Mouse (Mus musculus): ENCODE data around the gene Cpa4. TPM values are rescaled to one million over a fixed set of nuclear protein-coding genes. Genes with fewer than 3 reads are reported as not detected.
A peak's percentile ranks its signal among the peaks of the same experiment; 100 is the strongest.

The Cpa4 gene
- polyA plus RNA-seq, 1 experiment from 2014 or later: 1.7 TPM

- H3K36me3 ChIP-seq (ENCODE audit: control insufficient read depth, insufficient read depth, low read length): no peaks in the 10 kb centered on the region
- H3K4me1 ChIP-seq (ENCODE audit: control insufficient read depth, insufficient read depth, low read length): peaks cover 31% of the 10 kb centered on the region
- DNase-seq (ENCODE audit: low spot score) (no peak), ATAC-seq (ENCODE audit: insufficient number of reproducible peaks, low FRiP score, low TSS enrichment, low read depth) (no peak)
- no peak overlapping the region for H3K27ac ChIP-seq (replicated peaks; ENCODE audit: low read depth, low read length)
- 77% methylated on average over 5 of the region's 5 CpGs for WGBS
- H3K4me3 ChIP-seq (ENCODE audit: low read depth, low read length): no peak overlapping the region
- H3K9ac ChIP-seq (ENCODE audit: low read length): no peak overlapping the region
- no peak overlapping the region for H3K4me2 ChIP-seq (ENCODE audit: low read depth, severe bottlenecking)
- no peaks in the 10 kb centered on the region for H3K27me3 ChIP-seq (ENCODE audit: control insufficient read depth, insufficient read depth, low read length)
- H3K9me3 ChIP-seq (ENCODE audit: control insufficient read depth, low read length): no peaks in the 10 kb centered on the region
Measured at GRCm38 (mm10) chr6:30619606-30620005, 51.4 kb downstream of the Cpa4 start.

- Histone ChIP-seq H3K27me3 (ENCODE audit: control insufficient read depth, insufficient read depth, low read length) (no peaks in the 10 kb centered on the region), H3K4me1 (ENCODE audit: control insufficient read depth, insufficient read depth, low read length) (peaks cover 24% of the 10 kb centered on the region), H3K36me3 (ENCODE audit: control insufficient read depth, insufficient read depth, low read length) (no peaks in the 10 kb centered on the region), H3K4me3 (ENCODE audit: low read depth, low read length) (no peak overlapping the region), H3K9me3 (ENCODE audit: control insufficient read depth, low read length) (no peaks in the 10 kb centered on the region), H3K9ac (ENCODE audit: low read length) (no peak overlapping the region), H3K4me2 (ENCODE audit: low read depth, severe bottlenecking) (no peak overlapping the region), H3K27ac (replicated peaks; ENCODE audit: low read depth, low read length) (no peak overlapping the region)
- 79% methylated on average over 4 of the region's 4 CpGs for WGBS
- ATAC-seq (ENCODE audit: insufficient number of reproducible peaks, low FRiP score, low TSS enrichment, low read depth) (no peak), DNase-seq (ENCODE audit: low spot score) (no peak)
Measured at GRCm38 (mm10) chr6:30620591-30620990, 52.4 kb downstream of the Cpa4 start.

- Histone ChIP-seq H3K4me3 (ENCODE audit: low read depth, low read length) (no peak overlapping the region), H3K9me3 (ENCODE audit: control insufficient read depth, low read length) (no peaks in the 10 kb centered on the region), H3K27ac (replicated peaks; ENCODE audit: low read depth, low read length) (0 out of 2 replicates have a peak overlapping the region, but pooled peaks have one; percentile 24), H3K36me3 (ENCODE audit: control insufficient read depth, insufficient read depth, low read length) (no peaks in the 10 kb centered on the region), H3K4me2 (ENCODE audit: low read depth, severe bottlenecking) (no peak overlapping the region), H3K27me3 (ENCODE audit: control insufficient read depth, insufficient read depth, low read length) (no peaks in the 10 kb centered on the region), H3K4me1 (ENCODE audit: control insufficient read depth, insufficient read depth, low read length) (peaks cover 20% of the 10 kb centered on the region), H3K9ac (ENCODE audit: low read length) (no peak overlapping the region)
- WGBS: 85% methylated on average over 6 of the region's 6 CpGs
- DNase-seq (ENCODE audit: low spot score) (no peak), ATAC-seq (ENCODE audit: insufficient number of reproducible peaks, low FRiP score, low TSS enrichment, low read depth) (no peak)
Measured at GRCm38 (mm10) chr6:30620994-30621393, 52.8 kb downstream of the Cpa4 start.

GRCm38 (mm10) chr6:30621986-30622389 lies 53.8 kb downstream of the Cpa4 start:
- 45% methylated on average over 4 of the region's 4 CpGs for WGBS
- DNase-seq (ENCODE audit: low spot score): no peak

GRCm38 (mm10) chr6:30624763-30625162 lies 56.6 kb downstream of the Cpa4 start:
- Histone ChIP-seq H3K36me3 (ENCODE audit: control insufficient read depth, insufficient read depth, low read length) (no peaks in the 10 kb centered on the region), H3K9me3 (ENCODE audit: control insufficient read depth, low read length) (no peaks in the 10 kb centered on the region), H3K27me3 (ENCODE audit: control insufficient read depth, insufficient read depth, low read length) (no peaks in the 10 kb centered on the region), H3K4me1 (ENCODE audit: control insufficient read depth, insufficient read depth, low read length) (no peaks in the 10 kb centered on the region), H3K9ac (ENCODE audit: low read length) (no peak overlapping the region), H3K4me2 (ENCODE audit: low read depth, severe bottlenecking) (no peak overlapping the region), H3K4me3 (ENCODE audit: low read depth, low read length) (no peak overlapping the region), H3K27ac (replicated peaks; ENCODE audit: low read depth, low read length) (no peak overlapping the region)
- ATAC-seq (ENCODE audit: insufficient number of reproducible peaks, low FRiP score, low TSS enrichment, low read depth): no peak
- no peak for DNase-seq (ENCODE audit: low spot score)
- 82% methylated on average over 9 of the region's 9 CpGs for WGBS

More at GRCm38 (mm10) chr6:30621986-30622389, 53.8 kb downstream of the Cpa4 start:
- Histone ChIP-seq H3K4me2 (ENCODE audit: low read depth, severe bottlenecking) (no peak overlapping the region), H3K36me3 (ENCODE audit: control insufficient read depth, insufficient read depth, low read length) (no peaks in the 10 kb centered on the region), H3K4me3 (ENCODE audit: low read depth, low read length) (no peak overlapping the region), H3K27ac (replicated peaks; ENCODE audit: low read depth, low read length) (no peak overlapping the region), H3K9me3 (ENCODE audit: control insufficient read depth, low read length) (no peaks in the 10 kb centered on the region), H3K9ac (ENCODE audit: low read length) (no peak overlapping the region), H3K27me3 (ENCODE audit: control insufficient read depth, insufficient read depth, low read length) (no peaks in the 10 kb centered on the region), H3K4me1 (ENCODE audit: control insufficient read depth, insufficient read depth, low read length) (peaks cover 15% of the 10 kb centered on the region)
- ATAC-seq (ENCODE audit: insufficient number of reproducible peaks, low FRiP score, low TSS enrichment, low read depth): no peak

GRCm38 (mm10) chr6:30628152-30628551 lies 60.0 kb downstream of the Cpa4 start:
- 37% methylated on average over 6 of the region's 6 CpGs for WGBS
- H3K4me3 ChIP-seq (ENCODE audit: low read depth, low read length): no peak overlapping the region
- H3K4me2 ChIP-seq (ENCODE audit: low read depth, severe bottlenecking): no peak overlapping the region
- ATAC-seq (ENCODE audit: insufficient number of reproducible peaks, low FRiP score, low TSS enrichment, low read depth) (no peak), DNase-seq (ENCODE audit: low spot score) (peak; percentile 49)
- H3K27me3 ChIP-seq (ENCODE audit: control insufficient read depth, insufficient read depth, low read length): no peaks in the 10 kb centered on the region
- H3K4me1 ChIP-seq (ENCODE audit: control insufficient read depth, insufficient read depth, low read length): 0 out of 2 replicates have a peak, but pooled peaks cover 3% of the 10 kb centered on the region
- no peaks in the 10 kb centered on the region for H3K9me3 ChIP-seq (ENCODE audit: control insufficient read depth, low read length)
- no peaks in the 10 kb centered on the region for H3K36me3 ChIP-seq (ENCODE audit: control insufficient read depth, insufficient read depth, low read length)
- no peak overlapping the region for H3K9ac ChIP-seq (ENCODE audit: low read length)
- 0 out of 2 replicates have a peak overlapping the region, but pooled peaks have one; percentile 10 for H3K27ac ChIP-seq (replicated peaks; ENCODE audit: low read depth, low read length)

GRCm38 (mm10) chr6:30629989-30630388 lies 61.8 kb downstream of the Cpa4 start:
- Histone ChIP-seq H3K27me3 (ENCODE audit: control insufficient read depth, insufficient read depth, low read length) (no peaks in the 10 kb centered on the region), H3K4me2 (ENCODE audit: low read depth, severe bottlenecking) (no peak overlapping the region), H3K9ac (ENCODE audit: low read length) (no peak overlapping the region), H3K4me3 (ENCODE audit: low read depth, low read length) (no peak overlapping the region), H3K4me1 (ENCODE audit: control insufficient read depth, insufficient read depth, low read length) (0 out of 2 replicates have a peak, but pooled peaks cover 3% of the 10 kb centered on the region), H3K27ac (replicated peaks; ENCODE audit: low read depth, low read length) (no peak overlapping the region), H3K36me3 (ENCODE audit: control insufficient read depth, insufficient read depth, low read length) (no peaks in the 10 kb centered on the region), H3K9me3 (ENCODE audit: control insufficient read depth, low read length) (no peaks in the 10 kb centered on the region)
- 94% methylated on average over 1 of the region's 1 CpGs for WGBS
- no peak for ATAC-seq (ENCODE audit: insufficient number of reproducible peaks, low FRiP score, low TSS enrichment, low read depth)
- no peak for DNase-seq (ENCODE audit: low spot score)

- no peak overlapping the region for H3K9ac ChIP-seq (ENCODE audit: low read length)
- no peaks in the 10 kb centered on the region for H3K27me3 ChIP-seq (ENCODE audit: control insufficient read depth, insufficient read depth, low read length)
- H3K36me3 ChIP-seq (ENCODE audit: control insufficient read depth, insufficient read depth, low read length): no peaks in the 10 kb centered on the region
- DNase-seq (ENCODE audit: low spot score) (peak; percentile 45), ATAC-seq (ENCODE audit: insufficient number of reproducible peaks, low FRiP score, low TSS enrichment, low read depth) (no peak)
- 21% methylated on average over 8 of the region's 8 CpGs for WGBS
- H3K4me1 ChIP-seq (ENCODE audit: control insufficient read depth, insufficient read depth, low read length): peaks cover 18% of the 10 kb centered on the region
- peak overlapping the region; percentile 96 for H3K27ac ChIP-seq (replicated peaks; ENCODE audit: low read depth, low read length)
- H3K9me3 ChIP-seq (ENCODE audit: control insufficient read depth, low read length): no peaks in the 10 kb centered on the region
- H3K4me2 ChIP-seq (ENCODE audit: low read depth, severe bottlenecking): no peak overlapping the region
- H3K4me3 ChIP-seq (ENCODE audit: low read depth, low read length): no peak overlapping the region
Measured at GRCm38 (mm10) chr6:30635361-30635862, 67.2 kb downstream of the Cpa4 start.

Measured in limb, embryonic 11.5 days (tissue).